Mouse (Mus musculus) gastrocnemius, adult 2 months (tissue): ENCODE results near the gene Rhob. TPM values are rescaled to one million over a fixed set of nuclear protein-coding genes. Genes with fewer than 3 reads are reported as not detected.
A peak's percentile ranks its signal among the peaks of the same experiment; 100 is the strongest.

Source experiments
- DNase-seq: peaks from one replicate; pipeline ENCODE4 v3.0.0; 2022
- H3K27ac ChIP-seq: fragments of 200-600 bp; 2 replicates; pipeline ENCODE4 v1.8.1; 2022; ENCODE audit warnings: mild to moderate bottlenecking
- H3K4me3 ChIP-seq: fragments of 200-600 bp; 2 replicates; pipeline ENCODE4 v1.8.1; 2022; ENCODE audit warnings: mild to moderate bottlenecking, moderate library complexity
- CTCF ChIP-seq: fragments of 200-600 bp; IDR thresholded peaks from 2 replicates; pipeline ENCODE4 v1.8.1; 2022; ENCODE audit warnings: antibody characterized with exemption, mild to moderate bottlenecking, moderate library complexity
- intact Hi-C: fragments of 180-260 bp; cut with DNase I; formaldehyde crosslinking; loops from one replicate; pipeline ENCODE4 v1.15.1; 2025
- long read RNA-seq, 2 experiments: library from polyadenylated mRNA; stranded (forward); transcript quantifications; one replicate each; pipeline ENCODE4 v2.0.0; 2021
- total RNA-seq, 2 experiments: library from RNA; stranded (reverse); gene quantifications; 2 replicates each; pipeline ENCODE4 v1.2.3; 2021

Rhob gene
- total RNA-seq = 100 to 1,000 TPM in 1 of 2 experiments, 10 to 100 TPM in 1; 33.5 to 115 TPM
- long read RNA-seq, experiment 1, transcript Rhob-201 (1 exons, 2,349 nt) = major isoform, 19 of 19 reads
- long read RNA-seq, experiment 1, partial matches to known transcripts = 0 of 19 reads
- long read RNA-seq, experiment 1, other reads (novel, unspliced or antisense) = 0 of 19 reads
- long read RNA-seq, experiment 2, transcript Rhob-201 (1 exons, 2,349 nt) = major isoform, 13 of 13 reads
- long read RNA-seq, experiment 2, partial matches to known transcripts = 0 of 13 reads
- long read RNA-seq, experiment 2, other reads (novel, unspliced or antisense) = 0 of 13 reads

- DNase-seq = peak; percentile 98
- Histone ChIP-seq H3K27ac (peak within 1 kb of the TSS; percentile 100), H3K4me3 (peak within 1 kb of the TSS; percentile 85)
- intact Hi-C loops = loop anchor here (2.0 to 5.0 kb wide), 2 partner anchors 55 to 118 kb away; no protein-coding TSS in a partner anchor
- TF ChIP-seq CTCF = no peak
These were observed at the start of gene Rhob for GRCm38 (mm10) chr12:8499871-8500596. TSS of gene Rhob (minus strand) at chr12:8500009.

- peak; percentile 74 for DNase-seq
- no peak overlapping the region for H3K4me3 ChIP-seq
- intact Hi-C loops = loop anchor here (1.0 kb wide), 1 partner anchor 227 kb away; no protein-coding TSS in a partner anchor
- H3K27ac ChIP-seq = no peak overlapping the region
- peak; percentile 93 for TF ChIP-seq CTCF
These were observed 47.5 kb upstream of the Rhob start for GRCm38 (mm10) chr12:8547357-8547756.

- Histone ChIP-seq H3K27ac (no peak overlapping the region), H3K4me3 (no peak overlapping the region)
- TF ChIP-seq CTCF = no peak
- no peak for DNase-seq
- intact Hi-C loops = loop anchor here (1.0 kb wide), 1 partner anchor 226 kb away; no protein-coding TSS in a partner anchor
These were observed 47.0 kb upstream of the Rhob start for GRCm38 (mm10) chr12:8546801-8547200.

DNA sequence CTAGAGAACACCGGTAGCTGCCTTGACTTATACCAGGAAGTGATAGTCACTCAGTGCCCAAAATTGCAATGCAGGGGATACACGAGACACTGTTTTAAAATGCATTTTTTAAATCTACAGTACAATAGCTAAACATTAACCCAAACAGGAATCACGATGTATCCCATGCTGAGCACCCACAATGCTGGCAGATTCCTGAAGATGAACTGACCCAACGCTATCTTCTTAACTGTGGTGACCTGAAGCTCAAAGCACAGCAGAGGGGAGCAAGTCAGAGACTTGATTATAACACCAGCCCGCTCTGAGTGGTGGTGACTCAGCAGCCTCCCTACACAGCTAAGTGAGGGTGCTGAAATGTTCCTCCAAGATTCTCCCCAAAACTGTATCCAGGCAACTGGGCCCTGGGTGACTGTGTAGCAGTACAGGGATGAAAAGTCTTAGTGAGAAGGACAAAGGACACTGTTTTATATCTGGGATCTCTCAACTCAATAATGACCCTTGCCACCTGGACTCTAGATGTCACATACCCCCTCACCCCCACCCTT, 45.3 kb upstream of the Rhob start:
- Histone ChIP-seq H3K4me3 (no peak overlapping the region), H3K27ac (no peak overlapping the region)
- intact Hi-C loops = no loop called here
- TF ChIP-seq CTCF = no peak
- no peak for DNase-seq

GRCm38 (mm10) chr12:8542371-8542770, 42.6 kb upstream of the Rhob start:
- no peak for DNase-seq
- Histone ChIP-seq H3K27ac (no peak overlapping the region), H3K4me3 (no peak overlapping the region)
- no peak for TF ChIP-seq CTCF
- intact Hi-C loops = no loop called here

DNA sequence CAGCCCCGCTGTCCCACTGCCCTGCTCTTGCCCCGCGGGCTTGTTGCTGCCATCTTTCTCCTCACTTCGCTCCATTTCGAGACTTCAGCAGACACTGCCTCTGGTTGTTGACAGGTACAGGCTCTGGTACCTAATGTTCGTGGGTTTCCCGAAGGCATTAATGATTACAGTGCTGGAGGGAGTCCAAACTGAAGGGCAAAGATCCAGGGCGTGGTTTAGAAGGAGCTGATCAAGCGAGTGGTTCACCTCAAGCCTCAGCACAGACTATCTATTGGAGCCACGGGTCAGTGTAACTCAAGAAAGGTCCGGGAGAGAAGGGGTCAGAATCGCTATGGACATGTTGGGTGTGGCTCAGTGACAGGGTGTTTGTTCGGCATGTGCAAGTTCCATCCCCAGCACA, 39.7 kb upstream of the Rhob start:
- Histone ChIP-seq H3K4me3 (no peak overlapping the region), H3K27ac (no peak overlapping the region)
- TF ChIP-seq CTCF = no peak
- no peak for DNase-seq
- intact Hi-C loops = no loop called here

DNA sequence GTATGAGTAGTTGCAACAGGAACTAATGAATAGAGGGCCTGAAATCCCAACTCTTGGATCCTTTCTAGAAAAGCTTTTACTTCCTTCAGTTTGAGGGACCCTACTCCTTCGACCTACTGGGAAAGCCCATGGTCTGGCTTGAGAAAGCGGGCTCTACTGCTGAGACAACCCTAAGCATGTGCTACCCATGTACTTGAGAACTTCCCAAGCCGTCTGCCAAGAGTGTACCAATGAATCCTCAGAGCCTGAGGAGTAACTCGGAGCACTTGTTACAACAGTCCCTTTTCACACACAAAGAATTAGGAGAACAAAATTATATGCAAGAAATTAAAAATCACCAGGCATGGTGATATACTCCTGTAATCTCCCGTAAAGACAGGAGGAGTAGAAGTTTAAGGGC, 37.5 kb upstream of the Rhob start:
- Histone ChIP-seq H3K27ac (no peak overlapping the region), H3K4me3 (no peak overlapping the region)
- no peak for DNase-seq
- intact Hi-C loops = no loop called here
- TF ChIP-seq CTCF = no peak

- no peak overlapping the region for H3K27ac ChIP-seq
- DNase-seq = no peak
- intact Hi-C loops = no loop called here
- no peak overlapping the region for H3K4me3 ChIP-seq
- no peak for TF ChIP-seq CTCF
These were observed 36.6 kb upstream of the Rhob start for GRCm38 (mm10) chr12:8536221-8536965.

- no peak overlapping the region for H3K4me3 ChIP-seq
- no peak for TF ChIP-seq CTCF
- intact Hi-C loops = no loop called here
- DNase-seq = no peak
- no peak overlapping the region for H3K27ac ChIP-seq
These were observed 35.8 kb upstream of the Rhob start for GRCm38 (mm10) chr12:8535596-8535995.

- no peak overlapping the region for H3K27ac ChIP-seq
- no peak for TF ChIP-seq CTCF
- intact Hi-C loops = no loop called here
- DNase-seq = no peak
- no peak overlapping the region for H3K4me3 ChIP-seq
These were observed 35.1 kb upstream of the Rhob start for GRCm38 (mm10) chr12:8534915-8535314.

- H3K27ac ChIP-seq = no peak overlapping the region
- DNase-seq = no peak
- TF ChIP-seq CTCF = no peak
- no peak overlapping the region for H3K4me3 ChIP-seq
- intact Hi-C loops = no loop called here
These were observed 28.0 kb upstream of the Rhob start for GRCm38 (mm10) chr12:8527770-8528169.

DNA sequence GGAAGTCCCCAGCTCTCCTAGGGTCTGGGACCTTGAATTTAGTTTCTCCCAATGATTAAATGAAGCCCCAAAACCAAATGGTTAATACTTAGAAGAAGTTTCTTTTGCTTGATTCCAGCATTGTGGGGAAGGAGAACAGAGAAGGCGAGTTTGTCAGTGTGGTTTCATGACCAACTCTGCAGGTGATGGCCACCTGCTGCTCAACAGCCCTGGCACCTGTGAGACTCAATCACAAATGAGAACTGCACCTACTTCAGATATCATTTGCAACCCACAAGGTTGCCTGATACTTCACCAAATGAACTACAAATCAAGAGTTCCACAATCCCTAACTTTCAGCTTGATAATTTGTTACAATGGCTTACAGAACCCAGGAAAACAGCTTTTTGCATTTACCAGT, 27.4 kb upstream of the Rhob start:
- H3K4me3 ChIP-seq = no peak overlapping the region
- no peak overlapping the region for H3K27ac ChIP-seq
- intact Hi-C loops = no loop called here
- no peak for TF ChIP-seq CTCF
- no peak for DNase-seq

DNA sequence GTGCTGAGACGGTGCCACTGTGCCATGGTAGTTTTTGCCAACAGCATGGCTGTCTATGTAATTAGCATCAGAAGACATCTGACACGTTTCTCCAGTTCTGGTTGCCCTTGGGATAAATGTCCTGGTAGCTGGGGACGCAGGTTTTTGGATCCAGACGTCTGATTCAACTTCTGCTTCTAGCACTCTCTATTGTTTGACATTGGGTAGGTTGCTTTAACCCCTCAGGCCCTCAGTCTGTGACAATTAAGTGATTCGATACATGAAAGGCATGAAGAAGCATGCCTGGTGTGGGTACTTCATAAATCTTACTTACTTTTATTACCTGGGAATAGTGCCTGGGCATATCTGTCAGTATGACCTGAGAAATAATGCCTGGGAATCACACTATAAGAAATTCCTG, 24.3 kb upstream of the Rhob start:
- intact Hi-C loops = no loop called here
- no peak for TF ChIP-seq CTCF
- H3K27ac ChIP-seq = no peak overlapping the region

More for the DNA sequence above, 24.3 kb upstream of the Rhob start:
- H3K4me3 ChIP-seq = no peak overlapping the region
- DNase-seq = no peak
